Mouse (Mus musculus) testis, adult 2 months (tissue): Measurements from ENCODE around the gene Brca2.

ENCODE experiments used
- CTCF ChIP-seq: fragments of 200-500 bp; IDR thresholded peaks from 2 replicates; pipeline ENCODE4 v1.5.1; 2012; ENCODE audit warnings: low read depth, mild to moderate bottlenecking, inconsistent platforms, low read length, moderate library complexity; ENCODE audit not compliant: control insufficient read depth, insufficient read depth, insufficient replicate concordance
- POLR2A ChIP-seq: fragments of 200-500 bp; IDR thresholded peaks from 2 replicates; pipeline ENCODE4 v1.6.1; 2012; ENCODE audit warnings: low read depth, mild to moderate bottlenecking, inconsistent platforms, low read length, moderate library complexity; ENCODE audit not compliant: control insufficient read depth

GRCm38 (mm10) chr5:150611697-150612096, 89.3 kb downstream of the Brca2 start:
- no peak for TF ChIP-seq CTCF
- no peak for TF ChIP-seq POLR2A
